Mouse (Mus musculus): ENCODE results near the gene Prkaa2.

DNA sequence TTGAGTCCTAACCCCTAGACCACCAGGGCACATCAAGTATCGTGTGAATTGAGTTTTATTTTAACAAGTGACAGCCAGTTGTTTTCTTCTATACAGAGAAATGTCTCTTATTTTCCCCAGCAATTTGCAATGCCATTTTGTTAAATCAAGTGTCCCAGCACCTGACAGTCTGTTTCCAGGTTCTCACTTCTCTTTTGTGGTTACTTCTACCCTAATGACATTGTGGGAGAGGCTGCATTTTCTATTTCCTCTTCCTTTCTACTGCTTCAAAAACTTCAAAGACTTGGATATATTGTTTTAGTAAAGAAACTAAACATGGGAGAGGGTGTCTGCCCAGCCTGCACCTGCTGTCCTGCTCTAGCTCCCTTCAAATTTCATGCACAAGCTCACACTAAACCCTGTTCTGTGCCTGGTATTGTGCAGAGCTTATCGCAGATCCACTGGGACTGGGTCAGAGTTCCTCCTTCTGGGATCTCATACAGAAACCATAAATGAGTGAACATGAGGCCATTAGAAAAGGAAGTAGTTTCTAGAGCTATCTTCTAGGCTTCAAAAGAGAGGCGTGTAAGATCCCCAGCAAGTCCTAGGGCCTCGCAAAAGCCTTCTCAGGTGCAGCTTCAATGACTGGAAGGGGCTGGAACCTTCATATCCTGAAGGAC lies 102.2 kb downstream of the Prkaa2 start:
- no peak for TF ChIP-seq EP300 (IDR thresholded peaks at IDR 0.05; ENCODE audit: insufficient read depth, low read depth, low read length)
- TF ChIP-seq POLR2A (IDR thresholded peaks at IDR 0.05; ENCODE audit: insufficient read depth, low read depth, low read length): no peak

All from heart, adult 2 months (tissue).